ENCODE assay signal across 14 mouse cellular contexts in genomic region chr7:33982281-33982680, GRCm38 (mm10). TPM values are rescaled to one million over a fixed set of nuclear protein-coding genes. Genes with fewer than 3 reads are reported as not detected.
A peak's percentile ranks its signal among the peaks of the same experiment; 100 is the strongest.
DNase-seq lines count a peak whose midpoint lies in the region; ATAC-seq and TF ChIP-seq lines count a peak whose summit lies in the region.
"Not testable (repeated sequence)": the region's sequence is repeated elsewhere in the genome, so short reads cannot be mapped to it uniquely, and the experiment has no call there.
"Had no signal": no experiment of that assay in that cellular context is flagged by ENCODE, and none has a peak within 500 bp of the region (broad histone marks: within the 10 kb centered on the region; RNA-seq: fewer than 3 reads in every experiment).

No protein-coding gene starts in this region.

- not testable (repeated sequence) for H3K9me3 ChIP-seq in G1E (replicated peaks); midbrain, postnatal 0 days (ENCODE audit: low read length)

- H3K9ac ChIP-seq in midbrain, postnatal 0 days (replicated peaks; ENCODE audit: low read length, poor library complexity, severe bottlenecking) = not testable (repeated sequence)

- not testable (repeated sequence) for H3K4me3 ChIP-seq in G1E (ENCODE audit: low read depth, low read length); bone marrow, adult 2 months (replicated peaks; ENCODE audit: control insufficient read depth, low read depth, low read length); embryonic fibroblast, embryonic 13.5 days (ENCODE audit: insufficient read depth, low read length); midbrain, postnatal 0 days (ENCODE audit: low read depth, low read length); testis, adult 2 months (ENCODE audit: control insufficient read depth, low read depth, low read length)

- WGBS in bone marrow, adult 2 months = 14% methylated on average over 8 of the region's 9 CpGs
- 33% methylated on average over 8 of the region's 9 CpGs for WGBS in midbrain, postnatal 0 days

- H3K36me3 ChIP-seq in G1E (replicated peaks); midbrain, postnatal 0 days (ENCODE audit: insufficient read depth, low read length); testis, adult 2 months (ENCODE audit: control insufficient read depth, insufficient read depth, low read length): not testable (repeated sequence)

- 0 out of 2 replicates have a peak, but pooled peaks have one; percentile 6 for TF ChIP-seq CTCF in G1E (IDR thresholded peaks at IDR 0.05; ENCODE audit: low read depth, low read length)
- TF ChIP-seq CTCF in bone marrow, adult 2 months (IDR thresholded peaks at IDR 0.05; ENCODE audit: control insufficient read depth, insufficient read depth, low read length) = peak; percentile 44; the same call in 1 of the 2 replicates
- TF ChIP-seq CTCF in embryonic fibroblast, embryonic 13.5 days (IDR thresholded peaks at IDR 0.05; ENCODE audit: borderline replicate concordance, insufficient read depth, low read length) = peak; percentile 55; the same call in 1 of the 2 replicates
- peak; percentile 27; the same call in 1 of the 2 replicates for TF ChIP-seq CTCF in midbrain, postnatal 0 days (IDR thresholded peaks at IDR 0.05)
- peak; percentile 41; the same call in 1 of the 2 replicates for TF ChIP-seq CTCF in testis, adult 2 months (IDR thresholded peaks at IDR 0.05; ENCODE audit: control insufficient read depth, insufficient read depth, insufficient replicate concordance, low read depth, low read length)

- not testable (repeated sequence) for H3K27ac ChIP-seq in bone marrow, adult 2 months (ENCODE audit: control insufficient read depth, insufficient read depth, low read depth, low read length, poor library complexity); embryonic fibroblast, embryonic 13.5 days (ENCODE audit: insufficient read depth, low read length); midbrain, postnatal 0 days (ENCODE audit: low read depth, low read length); testis, adult 2 months (ENCODE audit: control insufficient read depth, insufficient read depth, low read depth, low read length)

- H3K27me3 ChIP-seq in G1E (ENCODE audit: insufficient read depth, low read length); midbrain, postnatal 0 days (ENCODE audit: insufficient read depth, low read length); testis, adult 2 months (ENCODE audit: control insufficient read depth, insufficient read depth, low read length): not testable (repeated sequence)

- not testable (repeated sequence) for DNase-seq in G1E (ENCODE audit: low spot score); midbrain, postnatal 0 days (ENCODE audit: low spot score)
- peak; percentile 51 for DNase-seq in heart, postnatal 4 days
- DNase-seq in kidney, postnatal 10 days = peak; percentile 55
- DNase-seq in liver = peak; percentile 11

- H3K4me1 ChIP-seq in G1E (ENCODE audit: insufficient read depth, low read depth, low read length); bone marrow, adult 2 months (ENCODE audit: control insufficient read depth, insufficient read depth, low read length); embryonic fibroblast, embryonic 13.5 days (ENCODE audit: control insufficient read depth, insufficient read depth, low read length); midbrain, postnatal 0 days (ENCODE audit: insufficient read depth, low read length); testis, adult 2 months (ENCODE audit: control insufficient read depth, insufficient read depth, low read length): not testable (repeated sequence)

- ATAC-seq in G1E (ENCODE audit: extremely low read depth, insufficient number of reproducible peaks, low FRiP score, poor library complexity, severe bottlenecking); midbrain, postnatal 0 days (ENCODE audit: low FRiP score): not testable (repeated sequence)

- TF ChIP-seq POLR2A in bone marrow, adult 2 months (IDR thresholded peaks at IDR 0.05; ENCODE audit: borderline replicate concordance, control insufficient read depth, low read depth, low read length); embryonic fibroblast, embryonic 13.5 days (IDR thresholded peaks at IDR 0.05; ENCODE audit: low read depth, low read length); testis, adult 2 months (IDR thresholded peaks at IDR 0.05; ENCODE audit: control insufficient read depth, low read depth, low read length): not testable (repeated sequence)

- H3K4me2 ChIP-seq in midbrain, postnatal 0 days (ENCODE audit: low read depth, low read length, poor library complexity, severe bottlenecking) = not testable (repeated sequence)

RNA-seq across cellular contexts. Expression of gene Scgb2b27, which starts 31.5 kb away (rescaled TPM):
- total RNA-seq in G1E (2014; fragmentation: Nextera tagmentation) (not detected in 2 replicates), G1E (2017) (0.06 and 0.16 TPM in 2 replicates)
- polyA plus RNA-seq in G1E (2012) = not detected in 2 replicates
- not detected in 2 replicates for polyA plus RNA-seq in bone marrow, adult 2 months (2011; ENCODE audit: insufficient read depth, insufficient read length, low replicate concordance, missing spikeins)
- polyA plus RNA-seq in embryonic fibroblast, embryonic 13.5 days (2011; ENCODE audit: insufficient read length, low read depth, missing spikeins) = not detected in 2 replicates
- total RNA-seq in heart, postnatal 4 days (2021) = not detected
- not detected in 2 replicates for total RNA-seq in midbrain, postnatal 0 days (2014; rRNA removed)
- polyA plus RNA-seq in midbrain, postnatal 0 days (2015; fragmentation: Nextera tagmentation; extraction: Ambion mirVana) = not detected in 2 replicates
- not detected in 2 replicates for polyA plus RNA-seq in testis, adult 2 months (2012; rRNA removed)
- total RNA-seq: gastrocnemius, postnatal 25 days; heart, postnatal 25 days had no signal
- polyA plus RNA-seq: cortical plate, adult 2 months; forebrain, embryonic 10.5 days; large intestine, adult 2 months; limb, embryonic 13.5 days had no signal

RNA-seq across cellular contexts. Expression of gene Scgb2b26, which starts 37.4 kb away (rescaled TPM):
- total RNA-seq in G1E (2014; fragmentation: Nextera tagmentation) (not detected in 2 replicates), G1E (2017) (not detected in 2 replicates)
- polyA plus RNA-seq in G1E (2012) = not detected in 2 replicates
- polyA plus RNA-seq in bone marrow, adult 2 months (2011; ENCODE audit: insufficient read depth, insufficient read length, low replicate concordance, missing spikeins) = not detected in 2 replicates
- not detected in 2 replicates for polyA plus RNA-seq in embryonic fibroblast, embryonic 13.5 days (2011; ENCODE audit: insufficient read length, low read depth, missing spikeins)
- not detected for total RNA-seq in heart, postnatal 4 days (2021)
- not detected in 2 replicates for total RNA-seq in midbrain, postnatal 0 days (2014; rRNA removed)
- polyA plus RNA-seq in midbrain, postnatal 0 days (2015; fragmentation: Nextera tagmentation; extraction: Ambion mirVana) = not detected in 2 replicates
- not detected in 2 replicates for polyA plus RNA-seq in testis, adult 2 months (2012; rRNA removed)
- total RNA-seq: gastrocnemius, postnatal 25 days; heart, postnatal 25 days had no signal
- polyA plus RNA-seq: cortical plate, adult 2 months; forebrain, embryonic 10.5 days; large intestine, adult 2 months; limb, embryonic 13.5 days had no signal

RNA-seq across cellular contexts. Expression of gene Scgb1b27, which starts 39.0 kb away (rescaled TPM):
- total RNA-seq in G1E (2014; fragmentation: Nextera tagmentation) = not detected in 2 replicates
- total RNA-seq in G1E (2017) = 0.44 TPM in 1 of 2 replicates, not detected in the other
- not detected in 2 replicates for polyA plus RNA-seq in G1E (2012)
- not detected in 2 replicates for polyA plus RNA-seq in bone marrow, adult 2 months (2011; ENCODE audit: insufficient read depth, insufficient read length, low replicate concordance, missing spikeins)
- not detected in 2 replicates for polyA plus RNA-seq in embryonic fibroblast, embryonic 13.5 days (2011; ENCODE audit: insufficient read length, low read depth, missing spikeins)
- not detected for total RNA-seq in heart, postnatal 4 days (2021)
- total RNA-seq in midbrain, postnatal 0 days (2014; rRNA removed) = not detected in 2 replicates
- polyA plus RNA-seq in midbrain, postnatal 0 days (2015; fragmentation: Nextera tagmentation; extraction: Ambion mirVana) = not detected in 2 replicates
- polyA plus RNA-seq in testis, adult 2 months (2012; rRNA removed) = not detected in 2 replicates
- total RNA-seq: gastrocnemius, postnatal 25 days; heart, postnatal 25 days had no signal
- polyA plus RNA-seq: cortical plate, adult 2 months; forebrain, embryonic 10.5 days; large intestine, adult 2 months; limb, embryonic 13.5 days had no signal
